Mouse (Mus musculus) C2C12 (cell line): ENCODE measurements around the gene Knl1.

Experiments used
- CTCF ChIP-seq: IDR thresholded peaks from one replicate; pipeline ENCODE4 v1.5.1; 2011; ENCODE audit not compliant: control insufficient read depth, insufficient read depth, insufficient read length
- MYOD1 ChIP-seq: IDR thresholded peaks from one replicate; pipeline ENCODE4 v1.6.1; 2011; ENCODE audit warnings: low read depth; ENCODE audit not compliant: control insufficient read depth, insufficient read length

GRCm38 (mm10) chr2:119145199-119145598 lies 98.3 kb downstream of the Knl1 start:
- TF ChIP-seq CTCF: no peak
- no peak for TF ChIP-seq MYOD1
